9 mouse cellular contexts compared by ENCODE assay signal in the genomic region with DNA sequence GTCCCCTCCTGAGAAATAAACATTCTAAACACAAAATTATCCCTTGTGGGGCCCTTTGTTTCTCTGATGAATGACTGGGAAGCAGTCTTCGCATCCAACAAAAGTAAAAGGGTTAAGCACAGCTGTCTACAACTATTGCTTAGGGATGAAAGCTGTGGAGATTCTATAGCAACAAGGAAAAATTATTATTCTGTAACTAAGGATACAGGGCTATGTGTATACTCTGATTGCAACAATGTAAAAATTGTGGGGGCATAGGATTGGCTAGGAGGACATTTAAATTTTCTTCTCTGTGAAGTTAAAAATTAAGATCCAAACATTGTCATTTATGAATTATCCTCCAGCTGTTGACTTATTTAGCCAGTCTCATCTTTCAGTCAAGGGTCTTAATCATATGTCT.
DNase-seq lines count a peak whose midpoint lies in the region; ATAC-seq and TF ChIP-seq lines count a peak whose summit lies in the region.
"Had no signal": no experiment of that assay in that cellular context is flagged by ENCODE, and none has a peak within 500 bp of the region (broad histone marks: within the 10 kb centered on the region; RNA-seq: fewer than 3 reads in every experiment).

No protein-coding gene starts in this region.

- no peak for DNase-seq in left cerebral cortex, adult 2 months (ENCODE audit: extremely low spot score in 1 of 2, low spot score in 2 of 2)
- DNase-seq in left cerebral cortex, postnatal 4 days = no peak
- no peak for DNase-seq in cerebellum, adult 2 months

- no peak for TF ChIP-seq CTCF in left cerebral cortex, adult 2 months (IDR thresholded peaks at IDR 0.05)
- TF ChIP-seq CTCF in cerebellum, adult 2 months (IDR thresholded peaks at IDR 0.05; ENCODE audit: borderline replicate concordance, insufficient read depth, low read depth, low read length) = no peak

- intact Hi-C loops in left cerebral cortex, adult 2 months (cut with DNase I) = loop anchor here (5.0 kb wide), 1 partner anchor 161 kb away; no protein-coding TSS in a partner anchor
- intact Hi-C loops in left cerebral cortex, postnatal 4 days (cut with DNase I) = no loop called here

- H3K9me3 ChIP-seq in forebrain, embryonic 15.5 days = no peaks in the 10 kb centered on the region
- no peaks in the 10 kb centered on the region for H3K9me3 ChIP-seq in limb, embryonic 13.5 days
- no peaks in the 10 kb centered on the region for H3K9me3 ChIP-seq in neural tube, embryonic 15.5 days (replicated peaks)
- H3K9me3 ChIP-seq: G1E had no signal

- H3K27ac ChIP-seq in left cerebral cortex, adult 2 months = no peak overlapping the region
- peak overlapping the region; percentile 50; the same call in 1 of the 2 replicates for H3K27ac ChIP-seq in forebrain, embryonic 15.5 days (replicated peaks)
- H3K27ac ChIP-seq in limb, embryonic 13.5 days = 0 out of 2 replicates have a peak overlapping the region, but pooled peaks have one; percentile 22
- H3K27ac ChIP-seq in neural tube, embryonic 15.5 days (replicated peaks) = peak overlapping the region; percentile 77; the same call in 1 of the 2 replicates
- H3K27ac ChIP-seq in cerebellum, adult 2 months (ENCODE audit: insufficient read depth, low read length) = no peak overlapping the region

- peak overlapping the region; percentile 22; the same call in 1 of the 2 replicates for H3K4me3 ChIP-seq in left cerebral cortex, adult 2 months
- peak overlapping the region; percentile 40; the same call in 1 of the 2 replicates for H3K4me3 ChIP-seq in forebrain, embryonic 15.5 days
- H3K4me3 ChIP-seq in limb, embryonic 13.5 days = peak overlapping the region; percentile 24
- H3K4me3 ChIP-seq in neural tube, embryonic 15.5 days (replicated peaks) = no peak overlapping the region
- H3K4me3 ChIP-seq in cerebellum, adult 2 months (replicated peaks; ENCODE audit: insufficient read depth, low read depth, low read length) = no peak overlapping the region

- H3K4me2 ChIP-seq in forebrain, embryonic 15.5 days (replicated peaks) = peak overlapping the region; percentile 46
- peak overlapping the region; percentile 53 for H3K4me2 ChIP-seq in limb, embryonic 13.5 days (replicated peaks)
- peak overlapping the region; percentile 51; the same call in 1 of the 2 replicates for H3K4me2 ChIP-seq in neural tube, embryonic 15.5 days

- no peak; the same call in 1 of the 2 replicates for ATAC-seq in forebrain, embryonic 15.5 days (replicated peaks)
- ATAC-seq in limb, embryonic 13.5 days (ENCODE audit: low FRiP score, low read depth) = no peak
- no peak for ATAC-seq in neural tube, embryonic 15.5 days (ENCODE audit: low FRiP score)
- ATAC-seq in erythroid progenitor cell, adult 5-6 weeks (replicated peaks; ENCODE audit: low FRiP score, poor library complexity, severe bottlenecking) = no peak
- no peak for ATAC-seq in monocyte, adult 5-6 weeks (replicated peaks; ENCODE audit: insufficient number of reproducible peaks, low FRiP score, low TSS enrichment, poor library complexity, severe bottlenecking)

- no peaks in the 10 kb centered on the region for H3K4me1 ChIP-seq in forebrain, embryonic 15.5 days
- no peaks in the 10 kb centered on the region for H3K4me1 ChIP-seq in limb, embryonic 13.5 days
- H3K4me1 ChIP-seq in neural tube, embryonic 15.5 days = no peaks in the 10 kb centered on the region
- no peaks in the 10 kb centered on the region for H3K4me1 ChIP-seq in cerebellum, adult 2 months (ENCODE audit: control insufficient read depth, insufficient read depth, low read length)

- H3K9ac ChIP-seq in forebrain, embryonic 15.5 days (replicated peaks) = no peak overlapping the region
- no peak overlapping the region for H3K9ac ChIP-seq in limb, embryonic 13.5 days
- no peak overlapping the region for H3K9ac ChIP-seq in neural tube, embryonic 15.5 days (replicated peaks)

- H3K27me3 ChIP-seq in forebrain, embryonic 15.5 days = no peaks in the 10 kb centered on the region
- peaks cover 6% of the 10 kb centered on the region; the same call in 1 of the 2 replicates for H3K27me3 ChIP-seq in limb, embryonic 13.5 days
- H3K27me3 ChIP-seq in neural tube, embryonic 15.5 days (replicated peaks) = no peaks in the 10 kb centered on the region
- no peaks in the 10 kb centered on the region for H3K27me3 ChIP-seq in cerebellum, adult 2 months (ENCODE audit: control insufficient read depth, insufficient read depth, low read length)

- TF ChIP-seq POLR2A in cerebellum, adult 2 months (IDR thresholded peaks at IDR 0.05; ENCODE audit: borderline replicate concordance, insufficient read depth, low read length) = no peak

- H3K36me3 ChIP-seq in forebrain, embryonic 15.5 days = no peaks in the 10 kb centered on the region
- no peaks in the 10 kb centered on the region for H3K36me3 ChIP-seq in limb, embryonic 13.5 days
- H3K36me3 ChIP-seq in neural tube, embryonic 15.5 days = no peaks in the 10 kb centered on the region
- H3K36me3 ChIP-seq: G1E had no signal

- WGBS in forebrain, embryonic 15.5 days = 62% methylated on average over 1 of the region's 1 CpGs
- WGBS in limb, embryonic 13.5 days = 77% methylated on average over 1 of the region's 1 CpGs
- 31% methylated on average over 1 of the region's 1 CpGs for WGBS in neural tube, embryonic 15.5 days
- WGBS in cerebellum, adult 2 months = 69% methylated on average over 1 of the region's 1 CpGs

Comparison
In these comparisons a context has a peak if more than half of its experiments do, and no peak if none do; other contexts are left out.
1. H3K27ac ChIP-seq: peak in forebrain, embryonic 15.5 days (single experiment), limb, embryonic 13.5 days (single experiment) and neural tube, embryonic 15.5 days (single experiment); none in left cerebral cortex, adult 2 months (single experiment) and cerebellum, adult 2 months (single experiment).
2. H3K4me3 ChIP-seq: peak in left cerebral cortex, adult 2 months (single experiment), forebrain, embryonic 15.5 days (single experiment) and limb, embryonic 13.5 days (single experiment); none in neural tube, embryonic 15.5 days (single experiment) and cerebellum, adult 2 months (single experiment).
3. Peak in every context shown above with its lines, with median percentiles within 50 percentile points of each other: H3K4me2 ChIP-seq.